Mouse (Mus musculus): ENCODE results near the gene Hist1h1b.
A peak's percentile ranks its signal among the peaks of the same experiment; 100 is the strongest.
"Not testable (repeated sequence)": the region's sequence is repeated elsewhere in the genome, so short reads cannot be mapped to it uniquely, and the experiment has no call there.

Gene Hist1h1b

GRCm38 (mm10) chr13:21782361-21783254, 2.2 kb upstream of the Hist1h1b start:
- DNase-seq (ENCODE audit: low spot score): not testable (repeated sequence)

GRCm38 (mm10) chr13:21781639-21782038, 1.2 kb upstream of the Hist1h1b start:
- no peak for DNase-seq (ENCODE audit: low spot score)

DNA sequence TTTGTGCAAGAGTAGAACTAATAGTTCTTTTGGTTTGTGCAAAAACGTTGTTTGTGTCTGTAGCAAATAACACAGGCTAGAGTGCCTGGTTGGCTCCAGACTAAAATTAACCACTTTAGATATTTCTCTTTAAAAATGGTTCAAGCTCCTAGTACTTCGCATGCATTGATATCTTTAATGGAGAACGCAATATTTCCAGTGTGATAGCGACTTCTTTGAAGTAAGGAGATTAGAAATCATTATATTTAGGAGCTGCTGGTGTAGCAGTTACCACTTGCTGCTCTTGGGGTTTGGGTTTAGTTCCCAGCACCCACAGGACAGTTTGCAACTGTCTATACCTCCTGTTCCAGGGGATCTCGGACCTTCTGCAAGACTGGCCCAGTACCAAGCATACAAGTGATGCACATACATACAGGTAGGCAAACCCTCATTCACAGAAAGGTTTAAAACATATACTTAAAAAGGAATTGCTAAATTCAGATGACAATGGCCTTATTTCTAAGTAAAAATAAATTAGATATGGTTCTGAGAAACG, 663 bp upstream of the Hist1h1b start:
- DNase-seq (ENCODE audit: low spot score): no peak

DNA sequence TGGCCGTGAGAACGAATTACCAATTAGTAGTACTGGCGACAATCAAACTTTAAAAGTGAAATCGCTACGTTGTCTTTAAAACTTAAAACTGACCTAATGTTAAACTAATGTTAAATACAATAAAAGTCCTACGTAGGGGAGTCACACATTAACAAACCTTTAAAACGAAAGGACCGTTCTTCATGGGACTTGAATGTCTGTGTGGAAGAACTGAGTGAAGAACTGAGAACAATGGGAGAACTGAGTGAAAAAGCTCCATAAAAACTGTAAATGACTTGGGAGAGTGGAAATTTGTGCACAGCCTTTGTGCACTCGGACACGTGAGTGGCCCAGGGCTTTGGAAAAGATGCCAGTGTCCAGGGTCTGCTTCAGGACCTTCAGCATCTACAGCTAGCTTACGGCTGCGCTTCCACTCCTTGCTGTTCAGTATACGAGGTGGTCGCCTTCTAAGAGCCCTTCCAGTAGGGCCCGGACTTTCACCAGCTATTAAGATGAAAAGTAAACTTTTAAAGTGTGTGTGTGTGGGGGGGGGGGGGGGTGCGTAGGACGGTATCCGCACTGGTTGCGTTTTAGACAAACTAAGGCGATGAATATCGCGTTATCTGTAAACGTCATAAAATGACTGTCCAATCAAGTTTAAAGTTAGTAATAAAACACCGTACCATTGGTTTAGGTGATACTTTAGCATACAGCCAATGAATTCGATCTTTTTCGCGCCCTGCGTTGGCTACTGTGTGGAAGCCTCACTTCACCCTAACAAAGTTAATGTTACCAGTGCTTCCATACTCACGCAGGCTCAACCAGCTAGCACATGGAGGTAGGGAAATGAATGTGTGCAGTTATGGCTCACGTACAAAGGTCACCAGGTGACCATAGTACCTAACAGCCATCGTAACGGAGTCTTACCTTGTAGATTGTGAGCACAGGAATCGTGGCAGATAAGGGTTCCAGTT, 1.3 kb downstream of the Hist1h1b start:
- peak; percentile 72 for DNase-seq (ENCODE audit: low spot score)

- no peak for DNase-seq (ENCODE audit: low spot score)
Measured at GRCm38 (mm10) chr13:21755707-21756106, 24.7 kb downstream of the Hist1h1b start.

DNA sequence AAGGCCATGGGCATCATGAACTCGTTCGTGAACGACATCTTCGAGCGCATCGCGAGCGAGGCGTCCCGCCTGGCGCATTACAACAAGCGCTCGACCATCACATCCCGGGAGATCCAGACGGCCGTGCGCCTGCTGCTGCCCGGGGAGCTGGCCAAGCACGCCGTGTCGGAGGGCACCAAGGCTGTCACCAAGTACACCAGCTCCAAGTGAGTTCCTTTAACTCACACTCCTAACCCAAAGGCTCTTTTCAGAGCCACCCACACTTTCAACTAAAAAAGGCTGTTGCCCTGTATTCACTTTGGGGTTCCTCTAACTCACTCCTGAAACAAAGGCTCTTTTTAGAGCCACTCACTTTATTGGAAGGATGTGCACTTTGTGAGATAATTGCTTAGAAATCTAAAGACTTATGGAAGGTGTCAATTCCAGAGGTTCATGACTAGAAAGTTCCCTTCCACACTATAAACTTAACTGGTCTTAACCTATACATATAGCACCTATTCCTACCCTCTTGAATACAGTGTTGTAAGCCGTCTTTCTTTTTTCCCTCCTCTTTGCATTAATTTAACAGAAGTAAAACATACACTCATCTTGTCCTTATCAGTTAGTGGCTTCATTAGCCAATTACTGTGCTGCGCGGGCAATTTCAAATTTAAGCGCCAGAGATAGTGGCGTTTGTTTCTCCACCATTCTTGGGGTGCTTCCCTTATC, 26.0 kb downstream of the Hist1h1b start:
- not testable (repeated sequence) for DNase-seq (ENCODE audit: low spot score)

DNA sequence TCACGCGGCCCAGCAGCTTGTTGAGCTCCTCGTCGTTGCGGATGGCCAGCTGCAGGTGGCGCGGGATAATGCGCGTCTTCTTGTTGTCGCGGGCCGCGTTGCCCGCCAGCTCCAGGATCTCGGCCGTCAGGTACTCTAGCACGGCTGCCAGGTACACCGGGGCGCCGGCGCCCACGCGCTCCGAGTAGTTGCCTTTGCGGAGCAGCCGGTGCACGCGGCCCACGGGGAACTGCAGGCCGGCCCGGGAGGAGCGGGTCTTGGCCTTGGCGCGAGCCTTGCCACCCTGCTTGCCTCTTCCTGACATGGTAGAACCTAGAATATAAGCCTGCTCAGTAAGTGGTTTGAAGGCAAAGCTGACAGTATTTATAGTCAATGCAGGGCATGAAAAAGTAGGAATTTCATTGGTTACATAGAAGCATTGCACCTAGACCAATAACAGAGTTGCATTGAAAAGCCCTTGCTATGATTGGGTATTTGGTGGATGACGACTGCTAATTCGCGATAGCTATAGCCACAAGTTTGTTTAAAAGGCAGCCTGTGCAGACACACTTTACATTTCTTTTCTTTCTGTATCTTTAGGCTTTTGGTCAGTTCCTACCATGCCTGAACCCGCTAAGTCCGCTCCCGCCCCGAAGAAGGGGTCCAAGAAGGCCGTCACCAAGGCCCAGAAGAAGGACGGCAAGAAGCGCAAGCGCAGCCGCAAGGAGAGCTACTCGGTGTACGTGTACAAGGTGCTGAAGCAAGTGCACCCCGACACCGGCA, 26.7 kb downstream of the Hist1h1b start, which contains the start of the genes Hist1h2ak and Hist1h2bn:
TSS of gene Hist1h2ak (minus strand) at position 304 of the 762 bp plus-strand sequence.
TSS of gene Hist1h2bn (plus strand) at position 600 of the 762 bp plus-strand sequence.
- DNase-seq (ENCODE audit: low spot score): peak; percentile 55

GRCm38 (mm10) chr13:21753051-21753523, 27.3 kb downstream of the Hist1h1b start:
- DNase-seq (ENCODE audit: low spot score): no peak

- DNase-seq (ENCODE audit: low spot score): no peak
Measured at GRCm38 (mm10) chr13:21752356-21752755, 28.1 kb downstream of the Hist1h1b start.

DNA sequence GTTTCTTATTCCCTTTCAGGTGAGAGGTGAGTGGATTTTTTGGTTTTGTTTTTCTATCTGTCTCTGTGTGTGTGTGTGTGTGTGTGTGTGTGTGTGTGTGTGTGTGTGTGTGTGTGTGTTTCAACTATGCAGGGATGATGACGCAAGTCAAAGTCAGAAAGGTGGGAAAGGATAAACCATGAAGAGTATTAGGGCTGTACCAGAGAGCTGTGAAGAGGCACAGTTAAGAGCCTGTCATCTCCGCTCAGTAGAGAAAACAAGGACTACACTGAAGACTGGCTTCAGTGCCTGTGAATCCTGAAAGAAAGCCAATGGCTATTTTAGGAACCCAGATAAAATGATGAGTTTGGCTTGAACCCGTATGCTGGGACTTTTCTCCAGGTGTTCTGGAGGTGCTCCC, 28.6 kb downstream of the Hist1h1b start:
- no peak for DNase-seq (ENCODE audit: low spot score)

DNA sequence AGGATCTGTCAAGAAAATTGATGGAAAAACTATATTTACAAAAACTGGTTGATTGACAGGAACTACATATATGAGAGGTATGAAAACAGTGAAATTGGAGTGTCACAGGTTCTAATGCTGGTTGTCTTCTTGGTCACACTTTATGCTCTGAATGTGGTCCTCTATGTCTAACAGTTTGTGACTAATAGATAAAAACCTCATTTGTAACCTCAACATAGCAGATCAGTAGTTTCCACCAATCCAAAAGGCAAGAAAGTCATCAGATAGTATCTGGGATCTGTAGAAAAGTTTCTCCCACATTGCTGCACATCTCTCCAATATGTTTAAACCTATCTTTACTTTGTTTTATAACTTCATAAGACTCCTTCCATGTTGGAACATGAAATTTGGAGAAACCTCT, 29.0 kb downstream of the Hist1h1b start:
- DNase-seq (ENCODE audit: low spot score): no peak

DNA sequence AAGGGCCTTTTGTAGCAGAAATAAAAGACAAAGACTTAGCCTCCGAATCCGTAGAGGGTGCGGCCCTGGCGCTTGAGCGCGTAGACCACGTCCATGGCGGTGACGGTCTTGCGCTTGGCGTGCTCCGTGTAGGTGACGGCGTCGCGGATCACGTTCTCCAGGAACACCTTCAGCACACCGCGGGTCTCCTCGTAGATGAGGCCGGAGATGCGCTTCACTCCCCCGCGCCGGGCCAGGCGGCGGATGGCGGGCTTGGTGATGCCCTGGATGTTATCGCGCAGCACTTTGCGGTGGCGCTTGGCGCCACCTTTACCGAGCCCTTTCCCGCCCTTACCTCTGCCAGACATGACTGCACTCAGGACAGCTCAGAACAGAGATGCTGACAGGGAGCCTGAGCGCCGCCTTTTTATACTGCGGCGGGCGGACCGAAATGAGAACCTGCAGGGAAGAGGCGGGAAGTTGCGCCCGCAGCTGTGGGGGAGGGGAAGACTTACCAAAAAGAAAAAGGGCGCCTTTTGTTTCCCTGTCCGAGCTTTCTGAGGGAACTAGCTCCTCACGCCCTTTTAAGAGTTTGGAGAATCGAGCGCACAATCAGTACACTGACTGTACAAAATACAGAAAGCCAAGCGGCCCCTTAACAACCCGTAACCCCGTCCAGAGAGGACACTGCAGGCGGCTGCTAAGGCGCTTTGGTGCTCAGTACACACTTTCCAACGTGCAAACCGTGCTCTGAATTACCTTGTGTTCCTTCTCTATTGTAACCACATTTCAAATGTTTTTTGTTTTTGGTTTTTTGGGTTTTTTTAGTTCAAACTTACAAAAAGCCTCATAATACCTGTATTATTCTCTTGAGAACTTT, 30.0 kb downstream of the Hist1h1b start, which contains the start of gene Hist1h4k:
TSS of gene Hist1h4k (minus strand) at position 347 of the 859 bp plus-strand sequence.
- DNase-seq (ENCODE audit: low spot score): peak; percentile 92

DNA sequence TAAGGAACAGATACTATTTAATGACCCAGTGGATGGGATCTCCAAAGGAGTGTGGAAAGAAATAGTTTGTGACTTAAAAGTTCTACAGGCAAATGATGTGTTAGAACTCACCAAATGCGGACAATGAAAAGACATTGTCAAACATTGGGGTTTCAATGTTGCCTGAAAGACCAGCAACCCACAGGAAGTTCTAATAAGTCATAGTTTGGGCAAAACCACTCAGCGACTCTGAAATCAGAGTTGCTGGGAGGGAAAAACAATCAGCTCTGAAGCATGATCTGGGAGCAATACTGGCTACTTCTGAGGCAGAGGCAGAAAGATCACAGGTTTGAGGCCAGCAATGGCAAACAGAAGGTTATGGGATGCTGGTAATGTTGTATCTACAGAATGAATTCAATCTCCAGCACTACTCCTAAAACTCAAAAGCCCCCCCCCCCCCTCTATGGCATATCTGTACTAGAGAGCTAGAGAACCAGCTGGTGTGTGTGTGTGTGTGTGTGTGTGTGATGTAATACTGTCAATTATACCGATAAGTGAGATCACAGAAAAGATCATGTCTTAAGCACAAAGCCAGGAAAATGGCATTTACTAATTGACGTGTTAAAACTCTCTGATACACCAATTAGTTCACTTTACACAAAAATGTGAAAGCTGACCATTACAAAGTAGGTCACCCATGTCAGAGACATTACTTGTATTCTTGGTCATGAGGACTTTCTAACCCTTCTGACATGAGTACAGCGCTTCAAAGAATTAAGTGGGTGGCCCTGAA, 30.9 kb downstream of the Hist1h1b start:
- no peak for DNase-seq (ENCODE audit: low spot score)

DNA sequence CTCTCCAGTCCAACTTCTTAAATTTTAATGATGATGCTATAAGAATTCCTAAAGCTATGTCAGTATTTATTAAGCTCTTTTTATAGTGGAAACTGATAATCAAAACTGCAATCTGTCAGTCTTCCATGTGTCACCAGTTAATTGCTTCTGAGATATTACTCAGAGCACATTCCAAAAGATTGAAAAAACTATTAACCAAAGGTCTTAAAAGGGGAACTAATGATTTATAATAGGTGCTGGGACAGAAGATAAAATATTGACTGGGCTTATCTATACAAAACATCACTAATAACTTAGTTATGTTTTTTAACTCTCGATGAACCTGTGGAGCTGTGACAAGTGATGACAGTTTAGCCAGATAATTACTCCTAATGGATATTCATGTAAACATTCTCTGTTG, 35.4 kb downstream of the Hist1h1b start:
- no peak for DNase-seq (ENCODE audit: low spot score)

- DNase-seq (ENCODE audit: low spot score): peak; percentile 87
Measured at GRCm38 (mm10) chr13:21734906-21735767, 45.3 kb downstream of the Hist1h1b start, which contains the start of gene Hist1h4j. TSS of gene Hist1h4j (plus strand) at chr13:21735064.

DNA sequence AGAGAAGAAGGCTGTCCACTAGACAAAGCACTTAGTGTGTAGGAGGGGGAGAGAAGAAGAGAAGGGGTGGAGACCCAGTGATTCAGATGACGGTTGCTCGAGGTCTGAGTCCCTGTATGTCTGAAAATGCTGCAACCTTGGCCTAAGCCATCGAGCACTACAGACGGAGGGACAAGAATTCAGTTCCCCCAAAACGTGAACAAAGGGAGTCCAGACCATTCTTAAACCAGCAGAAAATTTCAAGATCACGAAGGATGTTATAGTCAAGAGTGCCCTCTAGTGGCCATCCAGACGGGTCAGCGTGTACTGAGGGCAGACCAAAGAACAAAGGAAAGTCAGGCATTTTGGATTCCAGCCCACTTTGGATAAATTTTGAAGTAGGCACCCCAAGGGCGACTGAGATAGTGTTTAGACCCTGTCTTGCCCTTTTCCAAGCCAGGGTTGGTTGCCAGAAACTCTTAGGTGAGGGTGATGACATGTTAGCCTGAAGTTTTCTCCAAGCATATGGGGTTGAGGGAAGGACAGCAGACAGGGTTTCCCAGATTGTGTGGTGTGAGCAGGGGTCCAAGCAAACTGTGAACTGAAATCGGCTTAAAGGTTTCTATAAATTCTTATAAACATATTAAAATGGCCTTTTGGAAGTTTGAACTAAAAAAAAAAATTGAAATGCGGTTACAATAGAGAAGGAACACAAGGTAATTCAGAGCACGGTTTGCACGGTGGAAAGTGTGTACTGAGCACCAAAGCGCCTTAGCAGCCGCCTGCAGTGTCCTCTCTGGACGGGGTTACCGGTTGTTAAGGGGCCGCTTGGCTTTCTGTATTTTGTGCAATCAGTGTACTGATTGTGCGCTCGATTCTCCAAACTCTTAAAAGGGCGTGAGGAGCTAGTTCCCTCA, 46.2 kb downstream of the Hist1h1b start:
- peak; percentile 73 for DNase-seq (ENCODE audit: low spot score)

GRCm38 (mm10) chr13:21733466-21733865, 47.0 kb downstream of the Hist1h1b start:
- DNase-seq (ENCODE audit: low spot score): no peak
